Mouse (Mus musculus) forebrain, embryonic 16.5 days (tissue): ENCODE results near the gene Gpr55. TPM values are rescaled to one million over a fixed set of nuclear protein-coding genes. Genes with fewer than 3 reads are reported as not detected.

Experiments used
- ATAC-seq: fragments of 200-750 bp; cut with Nextera tagmentation; 2 replicates; pipeline ENCODE4 v1.8.0; 2017; ENCODE audit warnings: mild to moderate bottlenecking, moderate library complexity
- H3K27ac ChIP-seq: fragments of 300-500 bp; sonication (generic); 2 replicates; pipeline ENCODE4 v1.5.1; 2014; ENCODE audit warnings: low read length, control low read depth
- H3K27me3 ChIP-seq: fragments of 300-500 bp; sonication (generic); replicated peaks from 2 replicates; pipeline ENCODE4 v1.6.1; 2014; ENCODE audit warnings: low read length; ENCODE audit not compliant: control insufficient read depth, insufficient read depth
- H3K36me3 ChIP-seq: fragments of 300-500 bp; sonication (generic); 2 replicates; pipeline ENCODE4 v1.6.1; 2014; ENCODE audit not compliant: control insufficient read depth, insufficient read depth
- H3K4me1 ChIP-seq: fragments of 300-500 bp; sonication (generic); replicated peaks from 2 replicates; pipeline ENCODE4 v1.6.1; 2014; ENCODE audit warnings: low read length; ENCODE audit not compliant: control insufficient read depth, insufficient read depth
- H3K4me2 ChIP-seq: fragments of 300-500 bp; sonication (generic); 2 replicates; pipeline ENCODE4 v1.6.1; 2014; ENCODE audit warnings: mild to moderate bottlenecking, low read length, control low read depth
- H3K4me3 ChIP-seq: fragments of 300-500 bp; sonication (generic); replicated peaks from 2 replicates; pipeline ENCODE4 v1.5.1; 2014; ENCODE audit warnings: mild to moderate bottlenecking, low read length, control low read depth
- H3K9ac ChIP-seq: fragments of 300-500 bp; sonication (generic); replicated peaks from 2 replicates; pipeline ENCODE4 v1.6.1; 2014; ENCODE audit warnings: low read depth, low read length, control low read depth
- H3K9me3 ChIP-seq: fragments of 300-500 bp; sonication (generic); 2 replicates; pipeline ENCODE4 v1.6.1; 2016; ENCODE audit warnings: low read length; ENCODE audit not compliant: control insufficient read depth
- WGBS: fragments of 180-500 bp; shearing (Covaris S2); extraction: QIAGEN DNeasy Blood & Tissue Kit; methylation state at CpG from one replicate; pipeline ENCODE4 v1.1.7; 2014; 5-methylcytosine and 5-hydroxymethylcytosine counted together
- polyA plus RNA-seq: library from polyadenylated mRNA; unstranded; fragments of >200 nt; fragmentation: Nextera tagmentation; extraction: Ambion mirVana; gene quantifications from 2 replicates; pipeline ENCODE4 v1.2.1, GENCODE M21; 2015

Gpr55 gene
- polyA plus RNA-seq, 1 experiment from 2014 or later: 0.16 TPM

GRCm38 (mm10) chr1:85913078-85913755 is 47.6 kb downstream of the Gpr55 start:
- no peaks in the 10 kb centered on the region; the same call in 1 of the 2 replicates for H3K36me3 ChIP-seq
- 96% methylated on average over 7 of the region's 7 CpGs for WGBS
- peaks cover 17% of the 10 kb centered on the region for H3K4me1 ChIP-seq
- no peak overlapping the region for H3K27ac ChIP-seq
- ATAC-seq: no peak
- H3K4me3 ChIP-seq: no peak overlapping the region
- H3K9ac ChIP-seq: no peak overlapping the region
- no peak overlapping the region for H3K4me2 ChIP-seq
- H3K27me3 ChIP-seq: no peaks in the 10 kb centered on the region
- H3K9me3 ChIP-seq: no peaks in the 10 kb centered on the region

GRCm38 (mm10) chr1:85908754-85909590 is 51.8 kb downstream of the Gpr55 start:
- Histone ChIP-seq H3K4me1 (no peaks in the 10 kb centered on the region), H3K27me3 (no peaks in the 10 kb centered on the region), H3K4me2 (no peak overlapping the region), H3K36me3 (peaks cover 30% of the 10 kb centered on the region), H3K4me3 (no peak overlapping the region), H3K27ac (no peak overlapping the region), H3K9ac (no peak overlapping the region), H3K9me3 (no peaks in the 10 kb centered on the region)
- 67% methylated on average over 13 of the region's 13 CpGs for WGBS
- peak; percentile 27; the same call in 1 of the 2 replicates for ATAC-seq

- Histone ChIP-seq H3K9ac (no peak overlapping the region), H3K9me3 (no peaks in the 10 kb centered on the region), H3K27me3 (no peaks in the 10 kb centered on the region), H3K27ac (no peak overlapping the region), H3K4me2 (no peak overlapping the region), H3K36me3 (peaks cover 33% of the 10 kb centered on the region), H3K4me3 (no peak overlapping the region), H3K4me1 (peaks cover 10% of the 10 kb centered on the region)
- no peak for ATAC-seq
- WGBS: 95% methylated on average over 12 of the region's 12 CpGs
Observed at GRCm38 (mm10) chr1:85906892-85907291, 53.9 kb downstream of the Gpr55 start.

- no peaks in the 10 kb centered on the region for H3K27me3 ChIP-seq
Observed at GRCm38 (mm10) chr1:85902108-85902561, 58.7 kb downstream of the Gpr55 start.

GRCm38 (mm10) chr1:85901516-85902107 is 59.2 kb downstream of the Gpr55 start:
- H3K9ac ChIP-seq: no peak overlapping the region
- H3K27me3 ChIP-seq: no peaks in the 10 kb centered on the region
- peak overlapping the region; percentile 56 for H3K27ac ChIP-seq
- H3K4me3 ChIP-seq: no peak overlapping the region
- peak; percentile 41 for ATAC-seq
- 47% methylated on average over 3 of the region's 3 CpGs for WGBS
- no peaks in the 10 kb centered on the region for H3K9me3 ChIP-seq
- no peak overlapping the region for H3K4me2 ChIP-seq
- H3K36me3 ChIP-seq: peaks cover 23% of the 10 kb centered on the region
- H3K4me1 ChIP-seq: peaks cover 61% of the 10 kb centered on the region

More at GRCm38 (mm10) chr1:85902108-85902561, 58.7 kb downstream of the Gpr55 start:
- Histone ChIP-seq H3K36me3 (peaks cover 28% of the 10 kb centered on the region), H3K4me2 (no peak overlapping the region), H3K27ac (peak overlapping the region; percentile 56; the same call in 1 of the 2 replicates), H3K9ac (no peak overlapping the region), H3K4me1 (peaks cover 56% of the 10 kb centered on the region), H3K9me3 (no peaks in the 10 kb centered on the region), H3K4me3 (no peak overlapping the region)
- peak; percentile 44 for ATAC-seq
- 8% methylated on average over 6 of the region's 7 CpGs for WGBS

GRCm38 (mm10) chr1:85900521-85901333 is 60.1 kb downstream of the Gpr55 start:
- ATAC-seq: no peak
- Histone ChIP-seq H3K4me3 (no peak overlapping the region), H3K27ac (peak overlapping the region; percentile 43), H3K9ac (no peak overlapping the region; the same call in 1 of the 2 replicates), H3K4me2 (no peak overlapping the region), H3K36me3 (peaks cover 15% of the 10 kb centered on the region), H3K27me3 (no peaks in the 10 kb centered on the region), H3K4me1 (peaks cover 69% of the 10 kb centered on the region), H3K9me3 (no peaks in the 10 kb centered on the region)
- 74% methylated on average over 7 of the region's 7 CpGs for WGBS

GRCm38 (mm10) chr1:85899388-85899761 is 61.4 kb downstream of the Gpr55 start:
- Histone ChIP-seq H3K4me2 (peak overlapping the region; percentile 78), H3K9me3 (no peaks in the 10 kb centered on the region), H3K4me3 (no peak overlapping the region), H3K9ac (peak overlapping the region; percentile 8), H3K4me1 (peaks cover 75% of the 10 kb centered on the region), H3K36me3 (peaks cover 4% of the 10 kb centered on the region; the same call in 1 of the 2 replicates), H3K27ac (peak overlapping the region; percentile 77), H3K27me3 (no peaks in the 10 kb centered on the region)
- ATAC-seq: no peak

- H3K36me3 ChIP-seq: peaks cover 4% of the 10 kb centered on the region; the same call in 1 of the 2 replicates
- no peaks in the 10 kb centered on the region for H3K27me3 ChIP-seq
- H3K9me3 ChIP-seq: no peaks in the 10 kb centered on the region
- no peak for ATAC-seq
- 13% methylated on average over 12 of the region's 12 CpGs for WGBS
- peak overlapping the region; percentile 77 for H3K27ac ChIP-seq
- H3K4me3 ChIP-seq: no peak overlapping the region
- H3K9ac ChIP-seq: peak overlapping the region; percentile 8
- peaks cover 77% of the 10 kb centered on the region for H3K4me1 ChIP-seq
- peak overlapping the region; percentile 78 for H3K4me2 ChIP-seq
Observed at GRCm38 (mm10) chr1:85898761-85899387, 61.9 kb downstream of the Gpr55 start.
